Mouse (Mus musculus) adrenal gland, adult 2 months (tissue): ENCODE measurements around the gene Vav3. TPM values are rescaled to one million over a fixed set of nuclear protein-coding genes. Genes with fewer than 3 reads are reported as not detected.
A peak's percentile ranks its signal among the peaks of the same experiment; 100 is the strongest.

ENCODE experiments used
- DNase-seq: peaks from one replicate; pipeline ENCODE4 v3.0.0; 2021
- polyA plus RNA-seq: library from polyadenylated mRNA; depleted of rRNA; stranded (reverse); fragments of >200 nt; gene quantifications from 2 replicates; pipeline ENCODE4 v1.2.3, GENCODE M21; 2012
- total RNA-seq, 2 experiments: library from RNA; stranded (reverse); gene quantifications; 2 replicates each; pipeline ENCODE4 v1.2.3; 2021

Vav3 gene
- total and polyA plus RNA-seq, 3 experiments, result 0.54 to 4.9 (median 3.6) TPM

GRCm38 (mm10) chr3:109585946-109586345, 245.5 kb downstream of the Vav3 start:
- no peak for DNase-seq

- DNase-seq, result no peak
Measured at GRCm38 (mm10) chr3:109592970-109593369, 252.5 kb downstream of the Vav3 start.

- DNase-seq, result no peak
Measured at GRCm38 (mm10) chr3:109596084-109596483, 255.6 kb downstream of the Vav3 start.

DNA sequence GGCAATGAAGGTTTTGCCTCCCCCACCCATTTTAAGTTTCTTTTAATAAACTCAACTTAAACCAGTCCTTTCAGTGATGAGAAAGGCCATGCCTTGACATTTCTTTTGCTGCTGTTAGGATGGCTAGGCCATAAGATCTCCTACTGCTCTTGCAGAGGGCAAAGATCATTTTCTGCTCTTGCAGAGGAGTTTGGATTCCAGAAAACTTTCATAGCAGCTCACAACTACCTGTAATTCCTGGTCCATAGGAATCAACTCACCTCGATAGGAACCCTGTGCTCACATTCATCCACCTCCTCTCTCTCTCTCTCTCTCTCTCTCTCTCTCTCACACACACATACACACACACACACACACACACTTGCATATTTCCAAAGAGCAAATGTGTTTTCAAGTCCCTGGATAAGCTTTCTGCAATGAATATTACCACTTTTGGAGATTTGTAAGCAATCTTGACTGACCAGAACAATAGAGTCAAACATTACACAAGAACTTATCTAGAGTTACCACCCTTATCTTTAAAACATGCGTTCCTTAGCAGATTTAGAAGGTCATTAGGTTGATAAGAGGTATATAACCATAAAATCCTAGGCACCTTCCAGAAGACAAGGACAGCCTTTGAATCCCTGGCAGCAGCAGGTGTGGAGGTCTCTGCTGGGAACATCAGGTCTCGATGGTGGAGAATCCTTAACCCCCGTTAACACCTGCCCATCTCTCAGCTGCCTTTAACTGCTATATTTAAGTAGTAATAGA, 260.4 kb downstream of the Vav3 start:
- DNase-seq, result no peak

- peak; percentile 9 for DNase-seq
Measured at GRCm38 (mm10) chr3:109602753-109603152, 262.3 kb downstream of the Vav3 start.

GRCm38 (mm10) chr3:109606121-109606520, 265.7 kb downstream of the Vav3 start:
- no peak for DNase-seq

GRCm38 (mm10) chr3:109621721-109622120, 281.3 kb downstream of the Vav3 start:
- no peak for DNase-seq

GRCm38 (mm10) chr3:109622361-109622760, 281.9 kb downstream of the Vav3 start:
- DNase-seq, result no peak

DNA sequence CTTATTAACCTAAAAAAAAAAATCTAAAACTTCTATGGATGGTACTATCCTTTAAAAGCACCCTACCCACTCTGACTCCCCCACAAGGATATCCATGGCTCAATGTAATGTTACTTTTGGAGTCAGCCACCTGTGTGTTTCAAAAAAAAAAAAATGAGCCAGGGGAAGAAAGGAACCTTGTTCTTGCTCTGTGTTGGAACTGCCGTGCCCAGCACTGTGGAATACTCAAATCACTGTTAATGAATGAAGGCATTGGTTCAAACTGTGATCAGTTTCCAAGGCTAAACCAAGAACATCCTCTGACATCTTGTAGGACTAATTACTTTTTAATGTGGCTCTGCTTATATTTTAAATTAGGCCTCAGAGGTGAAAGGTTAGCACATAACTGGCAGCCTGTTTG, 282.4 kb downstream of the Vav3 start:
- DNase-seq, result no peak

GRCm38 (mm10) chr3:109623770-109624169, 283.3 kb downstream of the Vav3 start:
- DNase-seq, result no peak

- DNase-seq, result no peak
Measured at GRCm38 (mm10) chr3:109636045-109636444, 295.6 kb downstream of the Vav3 start.

DNA sequence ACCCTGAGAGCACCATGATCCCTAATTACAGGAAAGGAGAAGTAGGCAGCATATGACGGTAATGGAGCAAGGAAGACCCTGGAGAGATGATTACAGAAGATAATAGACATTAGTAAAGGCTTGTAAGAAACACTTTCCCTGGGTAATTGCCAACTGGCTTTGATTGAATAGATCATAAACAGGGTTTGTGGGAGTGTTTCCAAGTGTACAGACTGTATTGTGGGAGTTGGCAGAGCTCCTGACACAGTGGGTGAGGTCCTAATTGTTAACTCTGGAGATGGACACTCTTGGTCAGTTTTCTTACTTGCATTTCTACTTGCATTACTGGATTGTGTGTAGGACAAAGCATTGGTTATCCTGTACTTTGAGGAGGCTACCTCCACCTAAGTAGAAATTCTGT, 298.9 kb downstream of the Vav3 start:
- DNase-seq, result no peak

- DNase-seq, result no peak
Measured at GRCm38 (mm10) chr3:109640796-109641195, 300.3 kb downstream of the Vav3 start.

DNA sequence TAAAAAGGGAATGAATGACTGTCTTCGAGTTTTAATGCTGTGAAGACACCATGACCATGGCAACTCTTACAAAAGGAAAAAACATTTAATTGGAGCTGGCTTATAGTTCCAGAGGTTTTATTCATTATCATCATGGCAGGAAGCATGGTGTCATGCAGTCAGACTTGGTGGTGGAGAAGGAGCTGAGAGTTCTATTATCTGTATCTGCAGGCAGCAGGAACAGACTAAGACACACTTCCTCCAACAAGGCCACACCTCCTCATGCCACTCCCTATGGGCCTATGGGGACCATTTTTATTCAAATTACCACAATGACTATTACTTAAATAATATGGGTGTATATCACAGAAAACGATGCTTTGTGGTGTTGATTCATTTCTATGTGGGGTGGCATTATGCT, 307.8 kb downstream of the Vav3 start:
- DNase-seq, result no peak

GRCm38 (mm10) chr3:109651479-109651878, 311.0 kb downstream of the Vav3 start:
- no peak for DNase-seq

DNA sequence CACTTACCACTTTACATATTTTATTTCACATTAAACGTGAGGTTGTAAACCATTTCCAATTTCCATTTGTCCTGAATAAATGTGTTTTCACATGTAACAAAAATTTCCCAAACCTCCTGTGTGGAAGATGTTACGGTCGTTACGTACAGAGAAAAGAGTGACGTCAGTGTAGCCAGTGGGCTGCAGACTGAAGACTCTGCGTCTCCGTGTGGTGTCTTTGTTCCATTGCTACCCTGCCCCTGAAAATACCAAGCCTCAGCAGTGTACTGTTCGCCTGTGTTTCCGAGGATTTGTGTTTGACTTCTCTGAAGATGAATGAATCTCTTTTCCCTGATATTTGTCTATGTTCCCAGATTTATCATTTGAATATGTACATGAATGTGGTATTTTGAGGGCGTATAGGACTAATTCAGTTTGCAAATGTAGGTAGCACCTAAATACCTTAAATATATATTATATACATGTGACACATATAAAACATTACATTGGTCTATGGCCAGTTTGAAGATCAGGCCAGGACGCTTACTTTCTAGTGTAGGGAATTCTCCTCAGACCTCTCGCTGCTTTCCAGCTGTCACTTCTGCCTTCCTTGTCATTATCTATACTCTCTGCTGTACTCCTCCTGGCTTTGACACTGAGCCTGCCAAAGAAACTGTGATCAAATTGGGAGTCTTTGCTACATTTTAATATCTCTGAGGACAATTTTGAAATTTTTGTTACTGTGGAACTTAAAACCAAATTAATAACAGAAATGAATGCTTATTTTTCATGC, 312.6 kb downstream of the Vav3 start:
- DNase-seq, result no peak

DNA sequence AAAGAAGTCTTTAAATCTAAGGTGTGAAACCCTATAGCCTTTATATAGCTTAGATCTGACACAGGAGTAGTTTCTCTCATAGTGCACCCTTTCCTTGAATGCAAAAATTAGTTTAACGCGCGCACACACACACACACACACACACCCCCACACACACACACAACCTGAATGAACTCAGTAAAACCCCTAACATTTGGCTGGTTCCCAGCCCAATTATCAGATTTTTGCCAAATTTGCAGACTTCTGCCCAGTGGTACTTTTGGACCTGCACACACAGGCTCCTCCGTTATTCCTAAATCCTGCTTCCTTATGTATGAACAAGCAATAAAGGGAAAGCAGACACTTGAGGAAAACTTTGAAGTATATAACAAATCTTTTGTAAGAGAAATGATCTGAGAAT, 313.9 kb downstream of the Vav3 start:
- DNase-seq, result no peak

GRCm38 (mm10) chr3:109671716-109672115, 331.3 kb downstream of the Vav3 start:
- DNase-seq, result no peak

DNA sequence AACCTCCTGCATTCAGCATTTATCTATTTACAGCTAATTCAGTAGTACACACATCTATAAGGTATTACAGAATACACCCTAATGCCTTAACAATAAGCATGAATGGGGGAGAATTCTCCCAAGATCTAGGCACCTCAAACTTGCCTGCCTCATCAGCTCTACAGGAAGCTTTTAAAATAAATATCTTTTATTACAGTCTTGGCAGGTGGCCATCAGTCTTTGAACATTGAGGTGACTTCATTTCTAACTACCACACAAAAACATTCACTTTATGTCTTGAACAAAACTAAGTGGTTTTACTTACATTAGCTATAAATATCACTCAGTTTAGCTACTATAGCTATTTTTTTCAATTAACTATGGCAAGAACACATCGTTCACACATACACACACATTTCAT, 332.5 kb downstream of the Vav3 start:
- DNase-seq, result no peak

- DNase-seq, result no peak
Measured at GRCm38 (mm10) chr3:109680281-109680680, 339.8 kb downstream of the Vav3 start.

- DNase-seq, result no peak
Measured at GRCm38 (mm10) chr3:109681863-109682262, 341.4 kb downstream of the Vav3 start.

- peak; percentile 12 for DNase-seq
Measured at GRCm38 (mm10) chr3:109683608-109684295, 343.3 kb downstream of the Vav3 start.

- no peak for DNase-seq
Measured at GRCm38 (mm10) chr3:109690566-109690965, 350.1 kb downstream of the Vav3 start.
